Mouse (Mus musculus) limb, embryonic 14.5 days (tissue): ENCODE results near the gene Msh3. TPM values are rescaled to one million over a fixed set of nuclear protein-coding genes. Genes with fewer than 3 reads are reported as not detected.

Experiments
- ATAC-seq: fragments of 200-750 bp; cut with Nextera tagmentation; 2 replicates; pipeline ENCODE4 v1.8.0; 2017; ENCODE audit warnings: low read depth, moderate number of reproducible peaks, moderate TSS enrichment; ENCODE audit not compliant: low FRiP score
- DNase-seq: peaks from one replicate; pipeline ENCODE4 v3.0.0-alpha.2; 2015; ENCODE audit warnings: low spot score
- H3K27ac ChIP-seq: fragments of 300-500 bp; sonication (generic); replicated peaks from 2 replicates; pipeline ENCODE4 v1.5.1; 2014; ENCODE audit warnings: low read depth, mild to moderate bottlenecking, low read length, moderate library complexity, mixed read lengths
- H3K27me3 ChIP-seq: fragments of 300-500 bp; sonication (generic); 2 replicates; pipeline ENCODE4 v1.6.1; 2014; ENCODE audit warnings: low read length, mixed read lengths; ENCODE audit not compliant: control insufficient read depth, insufficient read depth
- H3K36me3 ChIP-seq: fragments of 300-500 bp; sonication (generic); 2 replicates; pipeline ENCODE4 v1.6.1; 2014; ENCODE audit warnings: mild to moderate bottlenecking, low read length, moderate library complexity, mixed read lengths; ENCODE audit not compliant: control insufficient read depth, insufficient read depth
- H3K4me1 ChIP-seq: fragments of 300-500 bp; sonication (generic); 2 replicates; pipeline ENCODE4 v1.6.1; 2014; ENCODE audit warnings: antibody characterized with exemption, low read length, mixed read lengths; ENCODE audit not compliant: control insufficient read depth, insufficient read depth
- H3K4me2 ChIP-seq: fragments of 300-500 bp; sonication (generic); replicated peaks from 2 replicates; pipeline ENCODE4 v1.6.1; 2014; ENCODE audit warnings: low read depth, mild to moderate bottlenecking, low read length, moderate library complexity; ENCODE audit not compliant: severe bottlenecking
- H3K4me3 ChIP-seq: fragments of 300-500 bp; sonication (generic); replicated peaks from 2 replicates; pipeline ENCODE4 v1.5.1; 2014; ENCODE audit warnings: low read length
- H3K9ac ChIP-seq: fragments of 300-500 bp; sonication (generic); 2 replicates; pipeline ENCODE4 v1.6.1; 2014; ENCODE audit warnings: mild to moderate bottlenecking, low read depth, low read length, moderate library complexity; ENCODE audit not compliant: severe bottlenecking
- H3K9me3 ChIP-seq: fragments of 300-500 bp; sonication (generic); 2 replicates; pipeline ENCODE4 v1.6.1; 2016; ENCODE audit warnings: low read length; ENCODE audit not compliant: control insufficient read depth
- POLR2A ChIP-seq: fragments of 200-500 bp; IDR thresholded peaks from 2 replicates; pipeline ENCODE4 v1.8.0; 2012; ENCODE audit warnings: inconsistent platforms, mild to moderate bottlenecking, moderate library complexity, borderline replicate concordance; ENCODE audit not compliant: insufficient read depth, insufficient read length; ENCODE audit errors: extremely low read depth
- WGBS: fragments of 180-500 bp; shearing (Covaris S2); extraction: QIAGEN DNeasy Blood & Tissue Kit; methylation state at CpG from one replicate; pipeline ENCODE4 v1.1.7; 2014; 5-methylcytosine and 5-hydroxymethylcytosine counted together
- polyA plus RNA-seq, 2 experiments: library from polyadenylated mRNA; depleted of rRNA in 1 of 2; stranded (reverse) in 1 of 2; unstranded in 1 of 2; fragments of >200 nt; fragmentation: Nextera tagmentation in 1 of 2; extraction: Ambion mirVana in 1 of 2; gene quantifications; 2 replicates each; pipeline versions ENCODE4 v1.2.1 to v1.2.3; 2012 to 2014

The Msh3 gene
- polyA plus RNA-seq, 2 experiments: 25.2 to 26.2 TPM

- DNase-seq (no peak), ATAC-seq (no peak)
- no peak overlapping the region for H3K4me2 ChIP-seq
- no peaks in the 10 kb centered on the region for H3K4me1 ChIP-seq
- no peak overlapping the region for H3K27ac ChIP-seq
- TF ChIP-seq POLR2A: no peak
- 92% methylated on average over 3 of the region's 3 CpGs for WGBS
- no peak overlapping the region for H3K4me3 ChIP-seq
- no peaks in the 10 kb centered on the region for H3K9me3 ChIP-seq
- H3K36me3 ChIP-seq: peaks cover 9% of the 10 kb centered on the region; the same call in 1 of the 2 replicates
- H3K27me3 ChIP-seq: no peaks in the 10 kb centered on the region
- H3K9ac ChIP-seq: no peak overlapping the region
Measured at GRCm38 (mm10) chr13:92237887-92238286, 116.9 kb downstream of the Msh3 start.

GRCm38 (mm10) chr13:92237016-92237415 is 117.8 kb downstream of the Msh3 start:
- Histone ChIP-seq H3K9me3 (no peaks in the 10 kb centered on the region), H3K4me1 (no peaks in the 10 kb centered on the region), H3K27ac (no peak overlapping the region), H3K4me3 (no peak overlapping the region), H3K36me3 (peaks cover 9% of the 10 kb centered on the region; the same call in 1 of the 2 replicates), H3K27me3 (no peaks in the 10 kb centered on the region), H3K9ac (no peak overlapping the region), H3K4me2 (no peak overlapping the region)
- DNase-seq (no peak), ATAC-seq (no peak)
- no peak for TF ChIP-seq POLR2A
- 93% methylated on average over 4 of the region's 4 CpGs for WGBS

- Histone ChIP-seq H3K27ac (no peak overlapping the region), H3K4me1 (no peaks in the 10 kb centered on the region), H3K4me3 (no peak overlapping the region), H3K9ac (no peak overlapping the region), H3K4me2 (no peak overlapping the region), H3K27me3 (no peaks in the 10 kb centered on the region), H3K9me3 (no peaks in the 10 kb centered on the region), H3K36me3 (peaks cover 9% of the 10 kb centered on the region; the same call in 1 of the 2 replicates)
- TF ChIP-seq POLR2A: no peak
- ATAC-seq (no peak), DNase-seq (no peak)
- WGBS: 84% methylated on average over 9 of the region's 9 CpGs
Measured at GRCm38 (mm10) chr13:92232076-92232938, 122.5 kb downstream of the Msh3 start.

GRCm38 (mm10) chr13:92228037-92228436 is 126.8 kb downstream of the Msh3 start:
- no peak for DNase-seq
- H3K4me1 ChIP-seq: no peaks in the 10 kb centered on the region
- H3K27ac ChIP-seq: no peak overlapping the region
- ATAC-seq: no peak
- H3K4me3 ChIP-seq: no peak overlapping the region
- H3K36me3 ChIP-seq: no peaks in the 10 kb centered on the region
- no peak overlapping the region for H3K4me2 ChIP-seq
- H3K27me3 ChIP-seq: no peaks in the 10 kb centered on the region
- no peak for TF ChIP-seq POLR2A
- no peak overlapping the region for H3K9ac ChIP-seq
- WGBS: 83% methylated on average over 1 of the region's 1 CpGs
- no peaks in the 10 kb centered on the region for H3K9me3 ChIP-seq

GRCm38 (mm10) chr13:92223567-92223966 is 131.2 kb downstream of the Msh3 start:
- ATAC-seq (no peak), DNase-seq (no peak)
- WGBS: 93% methylated on average over 3 of the region's 3 CpGs
- Histone ChIP-seq H3K36me3 (peaks cover 3% of the 10 kb centered on the region), H3K27me3 (no peaks in the 10 kb centered on the region), H3K27ac (no peak overlapping the region), H3K4me3 (no peak overlapping the region), H3K4me1 (0 out of 2 replicates have a peak, but pooled peaks cover 2% of the 10 kb centered on the region), H3K4me2 (no peak overlapping the region), H3K9ac (no peak overlapping the region), H3K9me3 (no peaks in the 10 kb centered on the region)
- TF ChIP-seq POLR2A: no peak

- Histone ChIP-seq H3K9me3 (no peaks in the 10 kb centered on the region), H3K27me3 (no peaks in the 10 kb centered on the region), H3K4me3 (no peak overlapping the region), H3K9ac (no peak overlapping the region), H3K36me3 (peaks cover 3% of the 10 kb centered on the region), H3K27ac (no peak overlapping the region), H3K4me1 (0 out of 2 replicates have a peak, but pooled peaks cover 2% of the 10 kb centered on the region), H3K4me2 (no peak overlapping the region)
- DNase-seq (no peak), ATAC-seq (no peak)
- TF ChIP-seq POLR2A: no peak
- WGBS: 93% methylated on average over 5 of the region's 5 CpGs
Measured at GRCm38 (mm10) chr13:92222763-92223162, 132.0 kb downstream of the Msh3 start.
